Mouse (Mus musculus) limb, embryonic 15.5 days (tissue): ENCODE results near the gene Ulk4. TPM values are rescaled to one million over a fixed set of nuclear protein-coding genes. Genes with fewer than 3 reads are reported as not detected.
A peak's percentile ranks its signal among the peaks of the same experiment; 100 is the strongest.

Source experiments
- ATAC-seq: fragments of 200-750 bp; cut with Nextera tagmentation; 2 replicates; pipeline ENCODE4 v1.8.0; 2017; ENCODE audit warnings: low read depth, moderate TSS enrichment; ENCODE audit not compliant: insufficient number of reproducible peaks, low FRiP score, low TSS enrichment
- H3K27ac ChIP-seq: fragments of 300-500 bp; sonication (generic); 2 replicates; pipeline ENCODE4 v1.5.1; 2015; ENCODE audit warnings: moderate library complexity, mild to moderate bottlenecking, inconsistent platforms
- H3K27me3 ChIP-seq: fragments of 300-500 bp; sonication (generic); 2 replicates; pipeline ENCODE4 v1.6.1; 2015; ENCODE audit warnings: inconsistent platforms
- H3K36me3 ChIP-seq: fragments of 300-500 bp; sonication (generic); 2 replicates; pipeline ENCODE4 v1.6.1; 2015; ENCODE audit warnings: inconsistent platforms
- H3K4me1 ChIP-seq: fragments of 300-500 bp; sonication (generic); 2 replicates; pipeline ENCODE4 v1.6.1; 2015; ENCODE audit warnings: inconsistent platforms
- H3K4me2 ChIP-seq: fragments of 300-500 bp; sonication (generic); 2 replicates; pipeline ENCODE4 v1.6.1; 2015; ENCODE audit warnings: mild to moderate bottlenecking, inconsistent platforms
- H3K4me3 ChIP-seq: fragments of 300-500 bp; sonication (generic); 2 replicates; pipeline ENCODE4 v1.5.1; 2015; ENCODE audit warnings: mild to moderate bottlenecking, inconsistent platforms
- H3K9ac ChIP-seq: fragments of 300-500 bp; sonication (generic); 2 replicates; pipeline ENCODE4 v1.6.1; 2015; ENCODE audit warnings: inconsistent platforms
- H3K9me3 ChIP-seq: fragments of 300-500 bp; sonication (generic); 2 replicates; pipeline ENCODE4 v1.6.1; 2016; ENCODE audit warnings: inconsistent platforms
- WGBS: fragments of 180-500 bp; shearing (Covaris S2); methylation state at CpG from one replicate; pipeline ENCODE4 v1.1.7; 2015; 5-methylcytosine and 5-hydroxymethylcytosine counted together
- polyA plus RNA-seq: library from polyadenylated mRNA; unstranded; fragments of >200 nt; fragmentation: Nextera tagmentation; extraction: Ambion mirVana; gene quantifications from 2 replicates; pipeline ENCODE4 v1.2.1, GENCODE M21; 2015

The Ulk4 gene
- polyA plus RNA-seq, 1 experiment from 2014 or later, result 149 TPM

DNA sequence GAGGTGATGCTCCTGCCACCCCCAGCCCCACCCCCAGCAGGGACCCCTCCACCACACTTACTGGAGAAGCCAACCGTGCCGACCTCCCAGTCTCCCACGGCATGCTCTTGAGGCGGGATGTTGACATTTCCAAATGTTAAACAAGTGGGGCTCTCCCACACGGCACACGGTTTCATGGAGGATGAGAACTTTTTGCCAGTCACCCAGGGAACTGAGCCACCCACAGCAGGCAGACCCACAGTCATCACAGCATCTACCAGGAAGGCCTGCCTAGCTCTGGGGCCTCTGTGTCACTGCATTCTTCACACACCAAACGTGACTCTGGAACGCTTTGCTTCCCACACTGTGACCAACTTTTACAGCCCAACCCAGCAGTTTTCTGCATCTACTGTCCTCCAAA is 152.3 kb downstream of the Ulk4 start:
- Histone ChIP-seq H3K9ac (no peak overlapping the region), H3K27me3 (no peaks in the 10 kb centered on the region), H3K4me2 (no peak overlapping the region), H3K27ac (no peak overlapping the region), H3K4me3 (no peak overlapping the region), H3K9me3 (no peaks in the 10 kb centered on the region), H3K4me1 (no peaks in the 10 kb centered on the region; the same call in 1 of the 2 replicates), H3K36me3 (no peaks in the 10 kb centered on the region)
- 78% methylated on average over 8 of the region's 8 CpGs for WGBS
- no peak for ATAC-seq

DNA sequence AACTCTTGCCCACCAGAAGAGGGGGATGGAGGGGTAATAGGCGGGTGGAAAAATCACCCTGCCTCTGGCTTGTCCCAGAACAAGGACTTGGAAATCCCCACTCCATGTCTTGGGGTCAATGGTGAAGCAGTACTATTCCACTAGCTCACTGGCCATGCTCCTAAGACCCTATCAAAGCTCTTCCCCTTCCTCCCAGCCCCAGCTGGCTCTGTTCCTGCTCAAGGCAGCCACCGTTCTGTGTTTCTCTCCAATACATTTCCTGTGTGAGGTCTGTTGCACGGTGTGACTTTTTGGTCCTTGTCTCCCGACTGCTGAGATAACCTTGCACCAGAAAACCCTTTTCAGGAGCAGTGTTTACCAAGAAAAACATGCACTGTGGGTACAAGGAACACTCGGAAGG is 155.0 kb downstream of the Ulk4 start:
- Histone ChIP-seq H3K4me1 (peaks cover 9% of the 10 kb centered on the region), H3K27me3 (no peaks in the 10 kb centered on the region), H3K4me2 (no peak overlapping the region), H3K36me3 (no peaks in the 10 kb centered on the region), H3K4me3 (no peak overlapping the region), H3K27ac (no peak overlapping the region), H3K9ac (no peak overlapping the region), H3K9me3 (no peaks in the 10 kb centered on the region)
- ATAC-seq, result no peak
- WGBS, result 47% methylated on average over 5 of the region's 5 CpGs

DNA sequence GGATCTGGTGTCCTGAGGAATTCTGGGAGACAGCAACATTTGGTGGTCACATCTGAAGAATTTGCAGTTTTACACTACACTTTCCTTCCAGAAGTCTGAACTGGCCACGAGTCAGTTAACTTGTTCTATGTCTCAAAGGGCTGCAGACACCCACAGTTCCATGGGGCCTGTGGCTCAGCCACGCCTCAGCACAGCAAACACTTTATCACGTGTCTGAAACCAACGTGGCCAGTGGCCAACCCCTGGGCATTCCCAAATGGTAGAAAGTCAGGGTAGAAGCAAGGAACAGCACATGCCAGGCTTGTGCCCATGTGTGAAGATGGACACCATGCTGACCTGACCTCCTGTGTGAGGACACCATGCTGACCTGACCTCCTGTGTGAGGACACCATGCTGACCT is 159.1 kb downstream of the Ulk4 start:
- Histone ChIP-seq H3K4me1 (peaks cover 9% of the 10 kb centered on the region), H3K36me3 (no peaks in the 10 kb centered on the region)
- 54% methylated on average over 4 of the region's 4 CpGs for WGBS

DNA sequence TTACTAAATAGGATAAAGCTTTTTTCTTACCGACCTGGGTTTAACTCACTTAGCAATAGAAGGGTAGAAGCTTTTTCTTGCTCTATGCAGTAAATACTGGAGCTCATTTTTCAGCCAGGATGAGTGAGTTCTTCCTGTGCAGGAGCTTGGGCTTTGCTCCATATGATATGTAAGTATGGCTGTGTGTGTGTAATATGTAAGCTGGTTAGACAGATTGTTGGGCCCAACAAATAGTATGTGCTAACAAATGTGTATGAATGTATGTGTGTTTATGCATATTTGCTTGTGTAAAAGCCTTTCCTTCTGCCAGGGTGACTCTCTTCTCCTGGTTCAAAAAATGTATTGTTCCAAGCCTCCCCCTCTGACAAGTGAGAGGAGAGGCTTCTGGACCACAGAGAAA is 164.9 kb downstream of the Ulk4 start:
- H3K9me3 ChIP-seq, result no peaks in the 10 kb centered on the region
- H3K4me1 ChIP-seq, result peaks cover 15% of the 10 kb centered on the region
- H3K36me3 ChIP-seq, result no peaks in the 10 kb centered on the region
- H3K4me3 ChIP-seq, result no peak overlapping the region
- no peak for ATAC-seq
- WGBS, result 67% methylated on average over 1 of the region's 1 CpGs
- H3K27me3 ChIP-seq, result peaks cover 3% of the 10 kb centered on the region; the same call in 1 of the 2 replicates
- no peak overlapping the region for H3K4me2 ChIP-seq
- H3K9ac ChIP-seq, result no peak overlapping the region
- H3K27ac ChIP-seq, result no peak overlapping the region

More for the DNA sequence above, 159.1 kb downstream of the Ulk4 start:
- ATAC-seq, result no peak
- Histone ChIP-seq H3K27me3 (peaks cover 3% of the 10 kb centered on the region; the same call in 1 of the 2 replicates), H3K9ac (no peak overlapping the region), H3K4me3 (no peak overlapping the region), H3K9me3 (no peaks in the 10 kb centered on the region), H3K27ac (no peak overlapping the region), H3K4me2 (no peak overlapping the region)

DNA sequence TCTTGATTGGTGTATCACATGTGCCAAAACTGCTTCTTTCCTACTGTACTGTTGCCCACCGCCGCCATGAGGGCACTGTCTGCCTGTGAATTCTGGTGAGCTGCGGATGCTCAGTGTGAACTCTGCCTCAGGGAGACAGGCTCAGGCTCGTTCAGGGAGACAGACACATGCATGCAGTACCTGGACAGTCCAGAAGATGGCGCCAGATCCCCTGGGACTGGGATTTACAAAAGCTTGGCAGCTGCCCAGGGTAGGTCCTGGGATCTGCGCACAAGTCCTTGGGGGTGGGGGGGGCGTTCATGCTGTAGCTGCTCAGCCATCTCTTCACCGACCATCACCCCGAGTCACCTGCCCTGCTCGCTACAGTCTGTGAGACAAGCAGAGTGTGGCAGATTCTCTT is 168.9 kb downstream of the Ulk4 start:
- Histone ChIP-seq H3K27ac (no peak overlapping the region), H3K4me2 (no peak overlapping the region)

DNA sequence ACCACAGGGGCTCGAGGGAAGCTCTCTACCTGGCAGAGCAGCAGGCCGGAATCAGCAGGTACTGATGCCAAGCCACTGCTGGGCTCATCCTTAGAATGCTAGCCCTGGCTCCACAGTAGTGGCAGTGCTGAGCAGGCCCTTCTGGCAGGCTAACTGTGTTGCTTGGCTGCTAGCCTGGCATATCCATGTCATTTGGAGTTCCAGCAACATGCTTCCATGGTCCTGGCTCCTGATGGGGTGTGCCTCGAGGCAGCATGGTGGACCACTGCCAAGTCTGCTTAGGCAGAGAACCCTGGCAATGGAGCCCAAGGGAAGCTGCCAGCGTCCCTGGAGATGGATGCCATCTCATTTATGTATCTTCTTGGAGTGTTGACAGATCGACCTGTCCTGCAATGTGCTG is 169.4 kb downstream of the Ulk4 start:
- ATAC-seq, result peak; percentile 72; the same call in 1 of the 2 replicates
- Histone ChIP-seq H3K9ac (no peak overlapping the region), H3K36me3 (no peaks in the 10 kb centered on the region), H3K9me3 (no peaks in the 10 kb centered on the region), H3K4me3 (no peak overlapping the region), H3K27ac (no peak overlapping the region), H3K27me3 (no peaks in the 10 kb centered on the region), H3K4me1 (peaks cover 20% of the 10 kb centered on the region), H3K4me2 (no peak overlapping the region)
- 54% methylated on average over 5 of the region's 5 CpGs for WGBS

More for the DNA sequence above, 168.9 kb downstream of the Ulk4 start:
- 15% methylated on average over 10 of the region's 10 CpGs for WGBS
- Histone ChIP-seq H3K9me3 (no peaks in the 10 kb centered on the region), H3K36me3 (no peaks in the 10 kb centered on the region), H3K4me3 (no peak overlapping the region), H3K9ac (no peak overlapping the region), H3K27me3 (no peaks in the 10 kb centered on the region), H3K4me1 (peaks cover 20% of the 10 kb centered on the region)
- ATAC-seq, result no peak

DNA sequence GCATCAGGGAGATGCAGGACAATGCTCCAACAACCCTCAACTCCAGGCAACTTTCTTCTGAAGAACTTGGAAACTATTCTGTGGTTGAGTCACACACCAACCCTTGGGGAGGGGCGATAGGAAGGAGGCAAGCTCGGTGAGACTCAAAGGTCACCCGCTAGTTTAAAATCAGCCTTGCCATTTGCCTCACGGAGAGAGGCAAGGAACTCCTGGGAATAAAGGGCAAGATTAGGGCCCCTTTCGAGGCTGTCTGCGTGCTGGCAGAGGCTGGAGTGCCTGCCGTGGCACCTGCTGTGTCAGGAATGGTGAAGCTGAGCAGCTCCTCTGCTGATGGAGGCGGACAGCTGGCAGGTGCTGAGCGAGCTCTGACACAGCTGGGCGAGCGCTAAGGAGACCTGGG is 169.9 kb downstream of the Ulk4 start:
- peaks cover 20% of the 10 kb centered on the region for H3K4me1 ChIP-seq
- WGBS, result 37% methylated on average over 11 of the region's 11 CpGs
- H3K36me3 ChIP-seq, result no peaks in the 10 kb centered on the region
- no peaks in the 10 kb centered on the region for H3K9me3 ChIP-seq
- H3K27me3 ChIP-seq, result no peaks in the 10 kb centered on the region
- ATAC-seq, result no peak
- no peak overlapping the region for H3K4me2 ChIP-seq
- H3K27ac ChIP-seq, result no peak overlapping the region
- no peak overlapping the region for H3K4me3 ChIP-seq
- no peak overlapping the region for H3K9ac ChIP-seq

DNA sequence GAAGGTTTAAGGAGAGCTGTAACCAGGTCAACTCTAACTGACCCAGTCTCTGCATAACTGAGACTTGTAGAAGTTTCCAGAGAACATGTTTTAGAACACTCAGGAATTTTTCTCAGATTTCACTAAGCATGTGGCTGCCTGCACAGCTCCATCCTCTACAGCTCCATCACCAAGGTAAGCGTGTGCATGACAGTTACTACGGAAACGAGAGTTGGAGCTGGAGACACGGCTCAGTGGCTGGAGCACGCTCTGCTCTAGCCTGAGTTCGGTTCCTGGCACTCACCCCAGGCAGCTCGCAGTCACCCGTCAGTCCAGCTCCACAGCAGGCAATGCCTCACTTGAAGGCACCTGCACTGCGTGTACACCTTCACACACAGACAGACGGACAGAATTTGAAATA is 175.5 kb downstream of the Ulk4 start:
- no peaks in the 10 kb centered on the region for H3K4me1 ChIP-seq
- no peak overlapping the region for H3K4me3 ChIP-seq
- H3K27me3 ChIP-seq, result no peaks in the 10 kb centered on the region
- H3K4me2 ChIP-seq, result no peak overlapping the region
- no peak for ATAC-seq
- no peak overlapping the region for H3K27ac ChIP-seq
- no peaks in the 10 kb centered on the region for H3K9me3 ChIP-seq
- no peaks in the 10 kb centered on the region for H3K36me3 ChIP-seq
- no peak overlapping the region for H3K9ac ChIP-seq
- WGBS, result 77% methylated on average over 10 of the region's 10 CpGs

DNA sequence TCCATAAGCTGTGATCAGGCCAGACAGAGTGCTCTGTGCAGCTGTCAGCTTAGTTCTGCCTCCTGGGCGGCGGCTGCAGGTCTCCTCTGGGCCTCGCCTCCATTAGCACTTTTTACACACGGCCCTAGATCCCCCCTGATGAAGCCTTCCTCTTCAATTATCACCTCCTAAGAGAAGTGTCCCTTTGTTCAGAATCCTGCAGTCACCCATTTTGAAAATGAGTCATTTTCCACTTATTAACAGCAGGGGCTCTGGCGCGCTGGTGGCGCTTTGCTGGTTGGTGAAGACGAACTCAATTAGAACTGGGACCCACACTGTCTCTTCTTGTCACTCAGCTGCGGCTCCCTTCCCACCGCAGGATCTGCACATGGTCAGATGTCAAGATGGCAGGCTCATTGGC is 177.5 kb downstream of the Ulk4 start:
- Histone ChIP-seq H3K4me3 (no peak overlapping the region), H3K4me2 (no peak overlapping the region), H3K9ac (no peak overlapping the region), H3K4me1 (no peaks in the 10 kb centered on the region), H3K9me3 (no peaks in the 10 kb centered on the region), H3K36me3 (no peaks in the 10 kb centered on the region), H3K27me3 (no peaks in the 10 kb centered on the region), H3K27ac (no peak overlapping the region)
- WGBS, result 83% methylated on average over 10 of the region's 10 CpGs
- ATAC-seq, result no peak

DNA sequence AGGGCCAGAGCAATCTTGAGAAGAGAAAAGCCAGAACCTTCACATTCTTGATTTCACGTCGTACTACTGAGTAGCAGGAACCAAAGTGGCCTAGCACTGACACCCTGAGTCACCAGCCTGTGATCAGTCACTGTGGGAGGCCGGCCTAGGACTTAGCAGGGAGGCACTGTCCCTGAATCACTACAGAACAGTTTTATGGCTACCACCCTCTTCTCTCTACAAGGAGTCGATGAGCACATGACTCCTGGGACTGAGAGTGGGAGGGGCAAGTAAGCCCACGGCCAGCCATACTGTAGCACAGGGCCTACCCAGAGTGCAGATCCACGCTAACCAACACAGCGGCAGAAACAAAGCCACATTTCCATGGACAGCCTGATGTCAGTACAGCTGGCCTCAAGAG is 183.2 kb downstream of the Ulk4 start:
- 64% methylated on average over 7 of the region's 7 CpGs for WGBS
- no peak overlapping the region for H3K27ac ChIP-seq
- no peak overlapping the region for H3K9ac ChIP-seq
- H3K4me2 ChIP-seq, result no peak overlapping the region
- no peak for ATAC-seq
- H3K4me1 ChIP-seq, result no peaks in the 10 kb centered on the region
- H3K4me3 ChIP-seq, result no peak overlapping the region
- no peaks in the 10 kb centered on the region for H3K36me3 ChIP-seq
- no peaks in the 10 kb centered on the region for H3K27me3 ChIP-seq
- H3K9me3 ChIP-seq, result no peaks in the 10 kb centered on the region

DNA sequence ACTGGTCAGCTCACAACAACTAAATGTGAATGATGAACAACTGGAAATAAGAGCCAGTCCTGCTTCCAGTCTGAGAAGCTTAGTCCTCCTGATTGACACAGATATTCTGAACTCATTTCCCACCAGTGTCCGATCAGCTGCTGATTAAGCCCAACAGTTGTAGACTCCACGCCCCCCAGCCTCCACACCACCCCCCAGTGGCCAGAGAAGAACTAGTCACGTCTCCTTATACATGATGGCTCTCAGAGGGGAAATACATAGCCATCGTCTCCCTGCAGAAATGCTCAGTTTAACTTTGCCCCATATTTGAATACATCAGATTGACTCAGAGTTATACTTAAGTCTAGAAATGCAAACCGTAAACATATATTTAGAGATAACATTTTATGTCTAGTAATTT is 184.4 kb downstream of the Ulk4 start:
- WGBS, result 79% methylated on average over 5 of the region's 5 CpGs
- Histone ChIP-seq H3K4me1 (peaks cover 5% of the 10 kb centered on the region), H3K27me3 (no peaks in the 10 kb centered on the region), H3K9ac (no peak overlapping the region), H3K9me3 (no peaks in the 10 kb centered on the region), H3K4me2 (no peak overlapping the region), H3K36me3 (no peaks in the 10 kb centered on the region), H3K4me3 (no peak overlapping the region), H3K27ac (no peak overlapping the region)
- no peak for ATAC-seq

DNA sequence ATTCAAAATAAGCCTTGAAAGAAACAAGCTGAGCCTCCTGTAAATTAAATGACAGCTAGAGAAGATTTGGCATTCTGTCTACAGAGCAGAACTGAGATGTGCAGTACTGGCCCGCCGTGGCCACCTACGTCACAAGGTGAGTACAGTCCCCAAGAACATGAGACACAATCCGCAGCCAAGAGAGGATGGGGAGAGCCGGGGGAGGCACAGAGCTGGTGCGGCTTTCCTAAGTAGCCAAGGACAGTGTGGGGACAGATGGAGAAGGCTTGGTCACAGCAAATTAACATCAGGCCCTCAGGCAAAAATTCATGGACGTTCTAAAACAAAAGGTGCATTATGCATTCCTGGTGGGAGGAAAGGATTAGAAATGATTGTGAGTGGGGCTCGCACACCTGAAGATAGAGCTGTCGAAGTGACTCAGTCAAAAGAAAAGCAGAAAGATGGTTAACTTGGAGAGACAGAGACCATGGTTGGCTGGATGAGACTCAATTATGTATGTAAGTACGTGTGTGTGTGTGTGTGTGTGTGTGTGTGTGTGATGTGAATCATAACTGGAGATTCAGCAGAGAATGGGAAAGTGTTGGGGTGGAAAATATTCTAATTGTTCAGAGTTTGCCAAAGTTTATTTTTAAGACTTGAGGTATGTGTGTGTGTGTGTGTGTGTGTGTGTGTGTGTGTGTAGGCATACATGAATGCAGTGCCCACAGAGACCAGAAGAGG is 185.8 kb downstream of the Ulk4 start:
- Histone ChIP-seq H3K9me3 (no peaks in the 10 kb centered on the region), H3K4me2 (no peak overlapping the region), H3K36me3 (no peaks in the 10 kb centered on the region), H3K27me3 (no peaks in the 10 kb centered on the region), H3K9ac (no peak overlapping the region), H3K4me3 (no peak overlapping the region), H3K27ac (no peak overlapping the region), H3K4me1 (peaks cover 7% of the 10 kb centered on the region)
- 82% methylated on average over 10 of the region's 10 CpGs for WGBS
- no peak for ATAC-seq

DNA sequence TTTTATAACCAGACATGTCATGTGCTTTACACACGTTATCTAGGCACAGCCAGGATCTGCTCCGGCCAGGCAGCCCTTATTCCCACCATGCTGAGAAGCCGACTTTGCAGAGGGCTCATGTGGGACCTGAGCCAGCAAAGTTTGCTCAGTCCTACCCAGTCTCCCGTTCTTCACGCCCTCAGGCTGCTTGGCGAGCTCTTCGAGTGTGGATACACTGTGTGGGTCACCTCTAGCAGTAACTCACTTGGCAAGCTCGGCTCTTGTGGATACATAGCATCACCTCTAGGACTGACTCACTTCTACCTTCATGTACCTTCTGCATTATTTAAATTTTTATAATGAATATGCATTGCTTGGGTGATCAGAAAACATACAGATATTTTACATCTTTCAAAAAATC is 189.3 kb downstream of the Ulk4 start:
- no peak overlapping the region for H3K4me3 ChIP-seq

More for the DNA sequence above, 189.3 kb downstream of the Ulk4 start:
- H3K27ac ChIP-seq, result no peak overlapping the region
- no peaks in the 10 kb centered on the region for H3K9me3 ChIP-seq
- no peak for ATAC-seq
- H3K36me3 ChIP-seq, result no peaks in the 10 kb centered on the region
- H3K9ac ChIP-seq, result no peak overlapping the region
- H3K27me3 ChIP-seq, result no peaks in the 10 kb centered on the region
- WGBS, result 38% methylated on average over 8 of the region's 8 CpGs
- peaks cover 13% of the 10 kb centered on the region for H3K4me1 ChIP-seq
- no peak overlapping the region for H3K4me2 ChIP-seq
